Mouse (Mus musculus) spleen, adult 18-20 months (tissue): ENCODE measurements around the gene Myo9b.

Experiments used
- DNase-seq, 2 experiments: peaks; one replicate each; pipeline ENCODE4 v3.0.0; 2022; ENCODE audit warnings: mixed read lengths in 2 of 2

Myo9b gene

GRCm38 (mm10) chr8:71368366-71368765 lies 95.9 kb downstream of the Myo9b start:
- DNase-seq = no peak

DNA sequence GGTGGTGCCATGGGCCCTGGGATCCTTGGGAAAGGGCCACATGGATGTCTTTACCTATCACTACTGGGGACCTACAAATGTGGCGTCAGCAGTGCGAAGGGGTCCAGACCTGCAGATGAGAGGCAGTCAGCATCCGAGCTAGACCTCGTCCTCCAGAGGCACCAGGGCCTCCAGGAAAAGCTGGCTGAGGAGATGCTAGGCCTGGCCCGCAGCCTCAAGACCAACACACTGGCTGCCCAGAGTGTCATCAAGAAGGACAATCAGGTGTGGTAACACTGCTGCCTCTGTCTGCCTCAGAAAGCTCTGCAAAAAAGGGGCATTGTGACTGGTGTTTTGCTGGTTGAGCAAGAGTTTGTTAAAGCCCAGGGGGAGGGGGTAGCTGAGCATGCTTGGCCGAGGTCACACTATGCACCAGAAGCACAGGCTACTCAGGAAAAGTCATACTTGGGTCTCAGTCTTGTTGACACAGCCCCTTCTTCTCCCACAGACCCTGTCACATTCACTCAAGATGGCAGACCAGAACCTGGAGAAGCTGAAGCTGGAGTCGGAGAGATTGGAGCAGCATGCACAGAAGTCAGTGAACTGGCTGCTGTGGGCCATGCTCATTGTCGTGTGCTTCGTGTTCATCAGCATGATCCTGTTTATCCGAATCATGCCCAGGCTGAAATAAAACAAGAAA lies 96.7 kb downstream of the Myo9b start:
- no peak for DNase-seq

- DNase-seq = no peak
These were observed 98.3 kb downstream of the Myo9b start for GRCm38 (mm10) chr8:71370711-71371235.

GRCm38 (mm10) chr8:71371236-71371848 lies 98.8 kb downstream of the Myo9b start, which contains the start of gene Ocel1:
Gene Ocel1 (plus strand): TSS chr8:71371298.
- peak; percentile 97 for DNase-seq

GRCm38 (mm10) chr8:71372427-71372826 lies 99.9 kb downstream of the Myo9b start:
- no peak for DNase-seq

DNA sequence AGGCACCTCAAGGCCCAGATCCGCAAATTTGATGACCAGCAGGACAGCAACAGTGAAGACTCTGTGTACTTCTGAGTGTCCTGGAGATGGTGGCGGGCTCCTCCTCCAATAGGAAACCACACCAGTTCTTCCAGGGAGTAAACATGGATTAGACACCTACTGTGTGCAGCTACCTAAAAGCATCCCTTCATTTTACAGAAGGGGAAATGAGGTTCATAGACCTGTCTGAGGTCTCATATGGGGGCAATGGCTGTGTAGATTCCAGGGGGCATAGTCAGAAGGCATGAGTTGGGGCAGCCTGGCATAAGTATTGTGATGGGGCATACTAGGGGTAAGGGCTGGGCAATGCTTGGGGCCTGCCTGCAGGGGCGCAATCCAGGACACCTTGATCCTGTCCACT lies 100.5 kb downstream of the Myo9b start:
- DNase-seq = no peak

DNA sequence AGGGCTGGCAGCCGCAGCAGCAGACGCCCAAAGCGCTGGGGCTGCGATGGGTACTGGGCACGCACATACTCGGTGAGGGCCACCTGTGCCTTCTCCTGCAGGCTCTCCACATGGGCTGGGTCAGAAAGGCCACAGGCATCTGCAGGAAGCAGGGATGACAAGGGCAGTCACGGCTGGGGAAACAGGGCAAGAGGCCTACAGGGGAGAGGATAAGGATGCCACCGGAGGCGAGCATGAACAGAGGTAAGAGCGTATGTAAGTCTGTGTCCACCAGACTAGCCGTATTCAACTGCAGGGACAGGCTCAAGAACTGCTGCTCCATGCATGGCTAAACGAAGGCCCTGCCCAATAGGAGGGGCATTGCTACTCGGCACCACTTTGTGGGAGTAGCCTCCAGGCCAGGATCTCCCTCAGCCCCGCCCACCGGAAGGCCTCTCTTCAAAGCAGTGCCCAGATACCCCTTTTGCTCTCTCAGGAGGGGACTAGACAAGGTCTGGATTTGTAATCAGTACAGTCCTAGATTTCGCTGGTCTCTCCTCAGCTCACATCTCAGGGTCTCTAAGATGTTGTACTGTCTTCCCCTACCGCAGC lies 102.2 kb downstream of the Myo9b start:
- no peak for DNase-seq

DNA sequence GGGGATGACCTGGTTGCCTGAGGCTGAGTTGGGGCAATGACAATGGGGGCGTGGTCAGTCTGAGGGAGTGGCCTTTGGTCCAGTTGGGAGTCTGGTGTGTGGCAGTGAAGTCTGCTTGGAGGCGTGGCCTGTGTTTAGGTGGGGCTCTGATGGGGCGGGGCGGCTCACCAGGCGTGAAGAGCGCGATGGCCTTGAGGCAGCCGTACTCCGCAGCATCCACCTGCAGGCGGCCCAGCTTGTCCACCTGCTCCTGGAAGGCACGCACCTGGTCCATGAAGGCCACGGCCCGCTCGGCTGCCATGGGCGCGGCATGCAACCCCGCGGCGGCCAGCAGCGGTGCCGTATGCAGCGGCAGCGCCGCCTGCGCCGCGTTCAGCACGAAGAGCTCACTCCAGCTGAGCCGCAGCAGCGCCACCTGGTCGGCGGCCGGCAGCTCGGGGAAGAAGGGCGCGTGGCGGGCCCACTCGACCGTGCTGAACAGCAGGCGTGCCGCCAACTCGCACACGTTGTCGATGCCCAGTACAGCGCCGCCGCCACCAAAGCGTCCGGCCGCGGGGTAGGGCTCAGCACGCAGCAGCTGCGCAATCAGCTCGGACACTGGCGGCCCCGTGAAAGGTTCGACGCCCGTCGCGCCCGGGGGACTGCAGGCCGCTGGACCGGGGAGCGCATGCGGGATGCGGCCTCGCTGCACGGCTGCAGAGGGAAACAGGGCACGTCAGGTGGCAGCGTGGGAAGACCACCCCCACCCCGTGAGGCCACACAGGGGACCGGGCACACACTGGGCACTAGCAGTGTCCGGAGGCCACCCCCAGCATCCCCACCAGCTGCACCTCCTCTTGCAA lies 103.3 kb downstream of the Myo9b start:
- DNase-seq = peak; percentile 59 to 66

- DNase-seq = no peak
These were observed 104.0 kb downstream of the Myo9b start for GRCm38 (mm10) chr8:71376423-71377030.

GRCm38 (mm10) chr8:71379008-71379407 lies 106.5 kb downstream of the Myo9b start:
- no peak for DNase-seq

- DNase-seq = no peak
These were observed 107.1 kb downstream of the Myo9b start for GRCm38 (mm10) chr8:71379512-71380075.

DNA sequence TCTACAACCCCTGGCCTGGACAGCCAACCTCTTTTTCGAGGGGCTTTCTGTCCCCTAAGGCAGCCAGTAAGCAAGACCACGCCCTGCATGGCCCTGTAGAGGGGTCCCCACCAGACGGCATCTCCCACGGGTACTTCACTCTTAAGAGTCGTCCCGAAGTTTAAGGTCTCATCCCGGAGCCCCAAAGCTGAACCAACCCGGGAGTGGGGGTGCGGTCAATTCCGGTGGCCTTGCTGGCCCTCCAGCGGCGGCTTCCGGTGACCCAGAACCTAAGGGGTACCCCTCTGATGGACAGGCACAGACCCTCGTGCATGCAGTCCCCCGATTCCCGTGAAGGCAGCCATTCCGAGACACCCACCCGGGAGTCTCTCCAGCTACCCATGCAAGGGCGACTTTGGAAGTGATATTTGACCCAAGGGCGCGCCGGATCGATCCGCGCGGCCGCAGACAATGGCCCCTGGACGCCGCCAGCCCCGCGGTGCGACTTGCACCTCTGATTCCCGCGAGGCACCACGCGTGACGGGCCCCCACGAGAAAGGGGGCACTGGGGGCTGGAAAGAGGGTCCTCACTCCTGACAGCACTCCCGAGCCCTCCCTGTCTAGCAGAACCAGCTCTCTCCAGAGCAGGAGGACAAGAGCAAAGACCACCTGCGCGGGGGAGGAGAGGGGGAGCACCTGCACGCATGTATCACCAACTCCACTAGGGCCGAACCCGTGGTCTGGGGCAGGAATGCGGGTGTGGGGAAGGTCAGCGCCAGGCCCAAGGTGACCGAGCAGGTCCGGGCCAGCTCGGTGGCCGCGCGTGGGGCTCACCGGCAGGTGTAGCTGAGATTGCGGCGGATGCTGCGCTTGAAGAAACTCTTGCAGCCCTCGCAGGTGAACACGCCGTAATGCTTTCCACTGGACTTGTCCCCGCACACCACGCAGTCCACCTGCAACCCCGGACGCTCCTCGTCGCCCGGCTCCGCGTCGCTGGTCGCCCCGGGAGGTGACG lies 108.0 kb downstream of the Myo9b start:
- no peak for DNase-seq

GRCm38 (mm10) chr8:71381421-71381970 lies 109.0 kb downstream of the Myo9b start, which contains the start of gene Nr2f6:
Gene Nr2f6 (minus strand): TSS chr8:71381960.
- DNase-seq = peak; percentile 46 to 59

DNA sequence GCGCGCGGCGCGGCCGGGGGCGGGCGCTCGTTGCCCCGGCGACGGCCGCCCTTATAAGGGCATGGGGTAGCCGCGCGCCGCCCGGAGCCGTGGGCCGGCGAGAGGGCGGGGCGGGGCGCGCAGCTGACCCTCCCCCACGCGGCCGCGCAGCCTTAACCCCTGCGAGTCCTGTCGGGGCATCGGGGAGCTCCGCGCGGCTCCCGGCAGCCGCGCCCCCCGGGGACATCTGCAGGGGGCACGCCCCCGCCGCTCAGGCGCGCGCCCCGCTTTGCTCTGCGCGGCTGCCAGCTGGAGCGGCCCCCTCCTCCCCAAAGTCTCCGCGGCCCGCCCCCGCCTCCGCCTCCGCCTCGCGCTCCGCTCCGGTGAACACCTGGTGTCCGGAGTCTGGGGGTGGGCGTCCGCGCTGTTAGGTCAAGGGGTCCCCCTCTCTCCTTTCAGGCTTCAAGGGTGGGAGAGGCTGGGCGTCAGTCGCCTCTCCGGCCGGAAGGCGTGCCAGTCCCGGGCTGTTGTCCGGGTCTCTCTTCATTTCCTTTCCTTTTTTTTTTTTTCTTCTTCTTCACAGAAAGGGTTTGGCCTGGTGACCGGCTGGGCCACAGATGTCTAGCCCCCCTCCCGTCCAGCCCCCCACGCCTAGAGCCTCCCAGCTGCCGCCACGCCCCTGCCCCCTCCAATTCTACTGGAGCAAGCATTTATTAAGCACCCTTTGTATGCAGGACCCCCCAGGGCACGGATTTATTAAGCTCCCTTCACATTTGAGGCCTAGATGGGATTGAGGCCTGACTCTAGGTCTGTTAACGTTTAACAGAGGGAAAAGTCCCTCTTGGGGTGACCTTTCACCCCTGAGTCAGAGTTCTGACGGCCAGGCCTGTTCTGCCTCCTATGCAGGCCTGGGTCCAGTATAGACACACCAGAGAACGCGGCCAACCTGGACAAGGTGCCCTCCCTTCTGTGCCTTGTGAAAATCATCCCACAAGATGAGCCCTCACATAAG lies 109.8 kb downstream of the Myo9b start:
- peak; percentile 82 to 85 for DNase-seq

DNA sequence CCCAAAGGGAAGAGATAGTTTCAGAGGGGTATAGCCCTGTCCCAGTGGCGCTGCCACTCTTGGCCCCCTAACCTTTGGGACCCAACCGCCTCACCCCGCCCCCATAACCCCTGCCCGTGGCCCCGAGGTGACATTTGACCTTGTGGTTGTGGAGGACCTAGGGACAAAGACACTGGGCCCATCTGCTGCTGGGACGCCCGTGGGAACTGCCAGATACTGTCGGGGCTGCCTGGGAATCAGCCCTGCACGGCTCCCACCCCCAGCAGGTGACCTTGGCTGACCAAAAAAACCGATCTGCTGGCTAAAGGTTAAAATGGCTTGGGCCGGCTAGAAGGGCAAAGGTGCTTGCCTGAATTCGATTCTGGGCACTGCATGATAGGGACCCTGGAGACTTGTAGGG lies 110.9 kb downstream of the Myo9b start:
- DNase-seq = no peak

DNA sequence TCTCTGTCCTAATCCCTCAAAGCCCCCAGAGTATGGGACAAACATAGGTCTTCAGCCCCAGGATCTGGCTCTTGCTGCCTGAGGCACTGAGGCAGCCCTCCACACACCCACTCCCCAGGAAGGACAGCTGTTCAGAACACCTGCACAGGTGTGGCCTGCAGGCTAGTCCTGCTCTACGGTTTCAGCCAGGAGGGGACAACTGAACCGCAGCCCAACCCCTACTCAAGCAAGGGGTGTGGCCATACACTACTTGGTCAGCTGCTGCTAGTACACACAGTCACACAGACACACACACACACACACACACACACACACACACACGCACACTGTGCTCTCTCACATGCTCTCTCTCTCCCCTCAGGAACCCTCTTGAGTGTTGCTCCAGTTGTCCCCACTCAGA lies 111.3 kb downstream of the Myo9b start:
- no peak for DNase-seq

GRCm38 (mm10) chr8:71385212-71385835 lies 112.8 kb downstream of the Myo9b start:
- DNase-seq = no peak

DNA sequence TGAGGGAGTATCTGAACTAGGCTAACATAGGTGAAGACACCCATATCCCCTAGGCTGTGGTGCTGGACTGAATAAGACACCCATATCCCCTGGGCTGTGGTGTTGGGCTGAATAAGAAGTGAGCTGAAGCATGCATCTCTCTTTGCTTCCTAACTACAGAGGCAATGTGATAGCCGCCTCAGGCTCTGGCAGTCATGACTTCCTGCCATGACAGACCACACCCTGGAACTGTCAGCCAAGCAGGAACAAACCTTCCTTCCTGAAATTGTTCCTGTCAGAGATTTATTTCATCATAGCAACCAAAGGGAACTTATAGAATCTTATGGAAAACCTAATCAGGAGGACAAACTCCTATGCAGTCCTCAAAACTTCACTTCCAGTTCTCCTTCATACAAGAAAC lies 115.8 kb downstream of the Myo9b start:
- no peak for DNase-seq

- peak in 1 of 2 experiments; percentile 1 for DNase-seq
These were observed 119.2 kb downstream of the Myo9b start for GRCm38 (mm10) chr8:71391696-71392095.
